Mouse (Mus musculus): ENCODE results near the gene Pak6. TPM values are rescaled to one million over a fixed set of nuclear protein-coding genes. Genes with fewer than 3 reads are reported as not detected.
"Not testable (repeated sequence)": the region's sequence is repeated elsewhere in the genome, so short reads cannot be mapped to it uniquely, and the experiment has no call there.

Pak6 gene
- total RNA-seq (2021) (10 to 100 TPM; 12.0 to 22.5 TPM), polyA plus RNA-seq (2012; rRNA removed) (35.3 and 38.7 TPM in 2 replicates)
- long read RNA-seq, partial matches to known transcripts: 15 of 26 reads
- long read RNA-seq, other reads (novel, unspliced or antisense): 8 of 26 reads

DNA sequence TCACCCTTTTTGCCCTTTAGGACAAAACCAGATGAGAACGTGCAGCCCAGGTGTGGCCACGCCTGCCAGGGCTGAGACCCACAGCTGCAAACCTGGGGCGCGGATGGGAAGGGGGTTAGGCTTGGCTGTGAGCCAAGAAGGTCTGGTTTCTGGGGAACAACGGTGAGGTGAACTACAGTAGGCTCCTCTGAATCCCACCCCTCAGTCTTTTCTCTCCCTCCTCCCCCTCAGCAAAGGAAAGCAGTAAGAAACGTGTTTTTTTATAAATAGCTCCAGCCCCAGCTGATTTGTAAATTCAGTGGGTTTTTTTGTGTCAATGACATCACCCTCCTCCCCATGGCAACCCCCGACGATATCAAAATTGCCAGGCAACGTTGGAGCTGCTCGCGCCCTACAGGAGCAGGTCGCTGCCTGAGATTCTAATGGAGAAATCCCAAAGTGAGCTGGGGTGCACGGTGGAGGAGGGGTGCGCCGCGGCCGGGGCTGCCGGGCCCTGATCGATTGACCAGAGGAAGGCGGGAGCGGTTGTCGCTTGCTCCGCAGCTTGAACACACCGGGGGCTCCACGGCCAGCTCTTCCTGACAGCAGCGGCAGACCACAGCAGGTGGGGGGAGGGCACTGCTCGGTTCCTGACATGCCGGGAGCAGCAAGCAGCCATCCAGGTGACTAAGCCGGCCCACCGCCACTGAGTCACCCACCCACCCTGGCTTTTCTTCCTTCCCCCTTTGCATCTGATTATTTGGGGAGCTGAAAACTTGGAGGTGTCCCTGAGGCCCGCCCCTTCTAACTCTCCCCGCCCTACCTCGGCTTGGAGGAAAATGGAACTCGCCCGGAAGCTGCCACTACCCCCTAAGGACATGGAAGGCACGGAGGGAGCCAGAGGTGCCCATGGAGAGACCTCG lies at the start of gene Pak6:
Gene Pak6, plus strand, starts transcription at position 402 of the 902 bp plus-strand sequence.
- DNase-seq: peak; percentile 78

DNA sequence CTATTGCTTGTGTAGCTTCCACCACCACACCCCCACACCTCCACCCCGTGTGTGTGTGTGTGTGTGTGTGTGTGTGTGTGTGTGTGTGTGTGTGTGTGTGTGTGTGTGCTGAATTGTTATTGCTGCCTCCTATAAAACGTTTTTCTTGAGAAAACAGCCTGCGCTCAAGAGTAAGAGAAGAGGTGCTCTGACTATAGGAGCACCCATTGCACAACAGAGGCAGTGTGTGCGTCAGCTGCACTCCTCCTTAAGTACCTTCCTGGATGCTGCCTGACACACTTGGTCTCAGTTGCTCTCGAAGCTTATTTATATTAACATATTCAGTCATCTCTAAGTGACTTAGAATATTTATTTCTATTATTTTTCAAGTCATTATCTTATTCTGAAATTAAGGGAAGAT lies 45.1 kb upstream of the Pak6 start:
- DNase-seq: no peak

DNA sequence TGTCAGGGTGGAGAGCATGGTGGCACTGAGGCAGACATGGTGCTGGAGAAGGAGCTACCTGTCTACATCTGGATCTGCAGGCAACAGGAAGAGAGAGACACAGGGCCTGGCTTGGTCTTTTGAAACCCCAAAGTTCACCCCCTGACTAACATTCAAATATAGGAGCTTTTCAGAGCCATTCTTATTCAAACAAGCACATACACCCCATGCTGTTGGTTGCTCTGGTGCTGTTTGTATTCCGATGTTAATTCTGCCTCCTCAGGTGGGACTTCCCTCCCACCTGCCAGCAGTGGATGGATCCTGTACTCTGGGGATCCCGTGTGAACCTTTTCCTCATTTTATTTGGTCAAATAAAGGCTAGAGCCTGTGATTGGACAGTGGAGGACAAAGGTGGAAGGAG lies 43.0 kb upstream of the Pak6 start:
- no peak for DNase-seq

DNA sequence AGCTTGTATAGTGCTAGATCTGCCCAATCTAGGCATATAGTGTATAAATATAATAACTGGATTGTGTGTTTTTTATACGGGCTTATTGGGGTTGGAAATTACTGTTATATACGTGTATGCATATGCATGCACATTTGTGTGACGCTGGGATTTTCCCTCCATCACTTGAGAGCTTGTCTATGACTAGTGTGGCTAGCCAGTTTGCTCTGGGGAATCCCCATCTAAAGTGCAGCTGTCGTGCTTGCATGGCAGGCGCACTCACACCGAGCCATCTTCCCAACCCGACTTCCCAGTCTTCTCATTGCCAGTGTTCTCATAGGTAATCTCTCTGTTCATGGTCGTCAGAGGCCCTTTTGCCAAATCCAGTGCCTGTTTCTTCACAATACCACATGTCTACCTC lies 42.5 kb upstream of the Pak6 start:
- no peak for DNase-seq

DNA sequence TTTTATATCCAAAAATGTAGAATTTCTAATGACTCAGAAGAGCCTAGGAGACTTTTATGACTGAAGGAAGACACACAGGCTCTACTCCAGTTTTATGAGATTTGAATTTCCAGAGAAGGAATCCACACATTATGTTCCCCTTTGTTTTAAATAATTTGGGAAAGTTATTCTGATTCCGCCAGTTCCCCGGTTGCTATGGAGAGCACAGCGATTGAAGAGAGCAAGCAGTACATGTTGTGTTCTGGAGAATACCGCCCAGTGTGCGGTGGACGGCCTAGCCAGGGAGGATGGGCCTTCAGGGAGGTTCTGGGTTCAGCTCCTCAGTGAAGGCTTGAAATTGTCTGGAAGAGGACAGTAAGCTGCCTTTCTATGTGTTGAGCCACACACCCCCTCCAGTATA lies 33.8 kb upstream of the Pak6 start:
- no peak for DNase-seq

DNA sequence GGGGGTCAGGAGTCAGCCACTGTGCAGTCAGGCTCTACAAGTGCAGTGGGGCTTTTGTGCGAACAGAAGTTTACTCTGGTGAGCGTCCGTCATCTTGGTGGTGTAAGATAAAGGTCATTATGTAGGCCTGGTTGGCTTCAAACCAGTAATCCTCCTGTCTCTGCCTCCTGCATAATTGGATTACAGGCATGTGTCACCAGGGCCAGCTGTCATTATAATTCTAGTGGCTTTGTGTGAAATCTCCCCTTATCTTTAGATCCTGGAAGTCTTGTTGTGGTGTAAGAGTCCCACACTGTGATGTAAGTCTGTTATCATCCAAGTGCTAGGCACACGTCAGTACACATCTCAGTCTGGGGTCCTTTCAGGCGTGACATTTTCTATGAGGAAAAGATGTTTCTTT lies 29.7 kb upstream of the Pak6 start:
- no peak for DNase-seq

DNA sequence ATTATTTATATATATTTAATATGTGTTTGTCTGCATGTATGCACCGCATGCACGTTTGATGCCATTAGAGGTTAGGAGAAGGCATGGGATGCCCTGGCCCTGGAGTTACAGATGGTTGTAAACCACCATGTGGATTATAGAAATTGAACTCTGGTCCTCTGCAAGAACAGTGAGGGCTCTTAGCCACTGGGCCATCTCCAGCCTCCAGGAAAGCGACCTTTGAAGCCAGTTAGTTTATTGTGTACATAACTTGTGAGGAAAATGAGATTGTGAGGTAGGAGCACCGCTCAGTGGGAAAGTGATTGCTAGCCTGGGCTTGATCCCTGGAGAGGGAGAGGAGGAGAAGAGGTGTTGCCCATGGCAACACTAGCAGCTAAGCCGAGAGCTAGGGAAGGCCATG lies 25.8 kb upstream of the Pak6 start:
- DNase-seq: no peak

DNA sequence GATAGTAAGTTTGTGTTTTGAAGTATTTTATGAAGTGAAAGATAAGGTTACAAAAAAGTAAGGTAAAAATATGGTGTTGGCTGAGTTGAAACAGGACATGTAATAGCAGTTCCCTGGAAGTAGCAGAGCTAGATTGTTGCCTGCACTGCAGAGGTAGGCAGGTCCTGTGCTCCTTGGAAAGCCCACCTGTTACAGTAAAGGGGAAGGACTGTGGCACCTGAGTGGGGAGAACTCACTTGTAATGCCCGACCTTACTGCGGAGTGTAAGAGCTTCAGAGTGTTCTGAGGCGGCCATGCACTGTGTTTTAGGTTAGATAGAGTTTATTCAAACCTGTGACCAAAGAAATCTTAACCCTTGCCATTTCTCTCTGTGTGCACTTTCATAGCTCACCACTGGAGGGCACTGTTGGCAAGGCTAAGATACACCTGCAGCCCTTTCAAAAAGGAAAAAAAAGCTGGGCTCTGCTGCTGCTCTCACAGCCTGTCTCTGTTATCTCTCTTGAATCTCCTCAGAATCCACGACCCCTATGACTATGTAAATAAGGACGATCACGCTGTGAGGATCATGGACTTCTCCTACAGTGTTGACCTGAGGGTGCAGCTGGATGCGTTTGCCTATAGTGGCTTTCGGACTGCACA lies 25.1 kb upstream of the Pak6 start:
- DNase-seq: peak; percentile 68

DNA sequence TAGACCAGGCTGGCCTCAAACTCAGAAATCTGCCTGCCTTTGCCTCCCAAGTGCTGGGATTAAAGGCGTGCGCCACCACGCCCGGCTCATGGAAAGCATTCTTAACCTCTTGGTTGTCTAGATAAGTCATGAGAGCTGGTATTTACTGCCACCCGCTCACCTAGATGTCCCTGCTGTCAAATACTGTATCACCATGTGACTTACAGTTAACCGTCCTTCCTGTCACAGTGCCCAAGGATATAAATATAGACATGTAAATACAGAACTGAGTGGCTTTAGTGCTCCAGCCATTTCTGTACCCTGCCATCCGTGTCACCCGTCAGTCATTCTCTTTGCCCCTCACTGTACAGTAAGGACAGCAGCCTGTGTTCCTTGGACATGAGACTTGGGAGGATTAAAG lies 24.4 kb upstream of the Pak6 start:
- no peak for DNase-seq

DNA sequence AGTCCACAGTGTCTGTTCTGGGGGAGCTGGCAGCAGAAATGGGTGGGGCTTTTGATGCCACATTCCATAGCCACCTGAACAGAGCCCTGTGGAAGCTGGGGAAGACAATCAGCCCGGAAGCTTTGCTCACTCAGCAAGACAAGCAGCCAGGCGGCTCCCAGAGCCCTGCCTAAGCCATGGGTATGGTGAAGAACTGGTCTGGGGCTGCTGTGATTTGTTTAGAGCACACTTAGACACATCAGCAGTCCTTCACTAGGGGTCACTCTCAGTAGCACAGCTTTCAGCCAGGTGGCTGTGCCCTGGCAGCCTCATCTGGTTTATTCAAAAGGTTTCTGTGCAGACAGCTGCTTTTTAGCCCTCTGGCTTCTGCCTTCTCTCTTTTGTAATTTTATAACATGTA lies 22.0 kb upstream of the Pak6 start:
- no peak for DNase-seq

DNA sequence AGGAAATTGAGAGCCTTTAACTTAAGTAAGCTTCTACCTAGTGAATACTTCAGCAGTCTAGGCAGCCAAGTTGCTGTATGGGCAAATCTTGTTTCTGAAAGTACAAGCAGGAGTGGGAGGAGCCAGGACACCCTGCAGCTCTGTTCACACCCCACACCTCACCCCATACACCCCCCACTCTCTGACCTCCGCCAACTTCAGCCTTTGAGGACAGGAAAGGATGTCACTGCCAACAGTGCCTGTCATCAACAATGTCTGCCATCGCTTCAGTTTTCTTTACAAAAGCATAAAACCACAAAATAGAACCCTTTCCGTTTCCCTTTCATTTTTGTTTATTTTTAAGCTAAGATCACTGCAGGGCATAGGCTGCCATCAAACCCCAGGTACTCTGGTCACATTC lies 20.7 kb upstream of the Pak6 start:
- no peak for DNase-seq

DNA sequence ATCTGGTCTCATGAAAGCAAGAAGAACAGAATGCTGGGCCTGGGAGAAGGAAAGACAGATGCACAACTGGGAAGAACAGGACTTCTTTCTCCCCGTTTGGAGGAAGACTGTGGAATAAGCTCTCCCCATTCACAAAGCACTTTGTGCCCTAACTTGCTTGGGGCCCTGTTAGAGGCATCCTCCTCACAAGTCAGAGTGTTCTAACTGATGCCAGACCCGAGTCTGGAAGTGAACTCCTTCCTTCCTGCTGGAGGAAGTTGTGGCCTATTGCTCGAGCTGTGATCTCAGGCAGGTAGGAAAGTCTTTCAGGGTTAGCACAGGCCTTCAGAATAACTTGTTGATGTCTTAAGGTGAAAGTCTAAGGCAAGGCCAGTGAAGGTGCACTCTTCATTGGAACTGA lies 20.2 kb upstream of the Pak6 start:
- no peak for DNase-seq

DNA sequence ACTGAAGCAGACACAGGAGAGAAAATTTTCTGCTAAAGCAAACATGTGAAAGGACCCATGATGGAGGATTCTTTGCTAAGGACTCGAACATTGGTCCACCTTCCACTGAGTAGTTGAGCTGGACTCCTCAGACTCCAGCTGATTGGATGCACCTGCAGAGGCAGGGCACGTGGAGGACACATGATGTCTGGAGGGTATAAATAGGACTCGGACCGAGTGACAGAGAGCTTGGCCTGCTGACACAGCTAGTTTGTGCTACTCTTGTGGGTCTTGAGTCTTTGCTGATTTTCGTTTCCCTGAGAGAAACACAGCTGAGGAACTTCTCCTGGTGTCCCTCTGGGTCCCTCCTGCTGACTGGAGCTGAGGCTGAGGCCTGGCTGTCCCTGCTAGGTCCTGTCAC lies 16.4 kb upstream of the Pak6 start:
- no peak for DNase-seq

DNA sequence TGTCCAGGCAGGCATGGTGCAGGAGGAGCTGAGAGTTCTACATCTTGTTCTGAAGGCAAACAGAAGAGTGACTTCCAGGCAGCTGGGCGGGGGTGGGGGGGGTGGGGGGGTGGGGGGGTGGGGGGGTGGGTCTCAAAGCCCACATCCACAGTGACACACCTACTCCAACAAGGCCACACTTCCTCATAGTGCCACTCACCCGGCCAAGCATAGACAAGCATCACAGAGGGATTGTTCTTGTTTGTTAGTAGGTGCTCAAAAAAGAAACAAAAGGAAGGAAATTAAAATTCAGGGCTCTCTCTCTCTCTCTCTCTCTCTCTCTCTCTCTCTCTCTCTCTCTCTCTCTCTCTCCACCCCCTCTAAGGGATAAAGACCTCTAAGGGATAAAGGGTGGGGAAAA lies 12.4 kb upstream of the Pak6 start:
- DNase-seq: not testable (repeated sequence)

DNA sequence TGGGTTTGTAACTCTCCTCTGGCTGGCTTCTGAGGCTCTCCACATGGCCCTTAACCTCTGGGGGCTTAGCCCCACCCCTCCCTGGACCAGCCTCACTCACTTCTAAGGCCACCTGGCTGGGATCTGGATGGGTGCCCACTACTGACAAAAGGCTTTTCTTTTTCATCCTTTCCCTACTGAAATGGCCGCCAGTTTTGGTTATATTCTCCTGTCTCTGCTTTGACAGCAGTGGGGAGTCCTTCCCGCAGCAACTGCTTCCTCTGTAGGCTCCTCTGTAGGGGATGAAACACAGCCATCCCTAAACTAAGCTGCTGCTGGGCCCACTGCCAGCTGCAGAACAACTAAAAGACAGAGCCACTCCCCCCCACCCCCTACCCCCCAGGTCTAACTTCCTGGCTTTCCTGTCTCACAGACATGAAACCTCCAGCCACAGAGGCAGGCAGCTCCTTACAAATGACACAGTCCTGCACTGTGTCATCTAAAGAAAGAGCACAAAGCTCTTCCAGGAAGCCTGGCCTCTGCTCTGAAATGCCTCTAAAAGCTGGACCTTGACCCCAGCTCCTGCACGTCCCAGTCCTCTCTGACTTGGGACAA lies 6.3 kb upstream of the Pak6 start:
- no peak for DNase-seq

DNA sequence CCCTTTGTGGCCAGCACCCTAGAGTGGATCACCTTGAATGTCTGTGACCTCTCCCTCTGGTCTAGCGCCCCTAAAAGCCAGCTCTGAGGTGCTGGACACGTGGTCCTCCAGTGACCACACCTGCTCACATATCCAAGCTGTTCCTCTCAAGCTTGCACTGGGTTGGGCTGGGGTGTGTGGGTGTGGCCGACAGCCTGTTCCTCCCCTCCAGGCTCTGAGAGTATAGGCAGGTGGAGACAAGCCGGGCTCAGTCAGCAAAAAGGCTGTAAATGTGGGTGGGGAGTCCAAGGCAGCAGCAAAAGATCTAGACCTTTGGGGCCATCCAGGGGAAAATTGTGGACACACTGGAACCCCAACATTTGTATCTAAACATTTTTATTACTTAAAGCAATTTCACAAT lies 4.6 kb upstream of the Pak6 start:
- DNase-seq: no peak

DNA sequence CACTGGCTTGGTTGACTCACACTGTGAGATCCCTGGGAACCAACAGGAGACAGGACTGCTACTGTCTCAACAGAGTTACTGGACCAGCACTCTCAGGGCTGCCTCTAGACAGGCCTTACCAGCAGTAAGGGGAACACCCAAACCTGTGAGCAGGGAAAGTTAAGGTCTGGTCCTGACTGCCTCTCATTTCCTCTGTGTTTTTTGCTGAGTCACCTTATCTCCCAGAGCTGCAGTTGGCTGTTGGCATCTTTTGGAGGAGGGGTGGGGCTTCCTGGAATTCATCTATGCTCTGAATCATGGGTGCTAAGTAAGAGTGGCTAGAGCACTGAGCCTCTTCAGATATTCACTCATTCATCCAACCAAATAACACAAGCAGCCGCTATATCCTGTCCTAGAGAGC lies 4.0 kb upstream of the Pak6 start:
- peak; percentile 85 for DNase-seq

DNA sequence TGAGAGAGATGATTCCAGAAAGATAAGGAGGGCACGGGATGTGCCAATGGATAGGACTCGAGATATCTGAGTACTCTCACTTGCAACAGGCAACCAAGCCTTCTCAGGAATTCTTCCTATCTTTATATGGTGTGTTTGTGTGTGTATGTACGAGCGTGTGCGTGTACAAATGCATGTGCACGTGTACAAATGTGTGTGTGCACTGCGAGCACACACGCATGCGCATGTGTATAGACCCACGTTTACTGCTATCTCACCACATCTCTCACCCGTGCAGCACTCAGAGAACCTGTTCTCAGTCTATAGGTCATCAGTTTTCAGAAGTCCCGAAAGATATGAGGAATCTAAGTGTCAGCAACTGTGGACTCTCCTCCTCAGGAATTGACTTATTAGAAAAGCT lies 3.6 kb upstream of the Pak6 start:
- no peak for DNase-seq

DNA sequence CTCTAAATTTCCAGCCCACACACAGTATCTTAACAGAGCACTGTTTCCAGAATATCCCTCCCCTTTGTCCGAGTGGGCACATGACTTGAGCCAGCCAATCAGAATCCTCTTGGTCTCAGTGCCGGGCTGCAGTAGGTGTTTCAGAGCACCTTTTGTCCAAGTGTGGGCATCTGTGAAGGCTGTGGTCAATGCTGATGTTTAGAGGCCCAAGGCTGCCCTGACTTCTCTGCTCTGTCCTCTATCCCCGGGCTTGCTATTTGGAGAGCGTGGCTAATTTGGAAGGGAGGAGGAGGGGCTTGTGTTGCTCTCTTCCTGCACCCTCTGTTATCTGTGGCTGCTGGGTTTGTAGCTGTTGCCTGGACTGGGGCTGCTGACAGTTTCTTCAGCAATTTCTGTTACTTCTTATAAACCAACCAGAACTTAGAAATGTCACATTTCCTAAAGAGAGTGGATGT lies 3.1 kb upstream of the Pak6 start:
- DNase-seq: peak; percentile 71

DNA sequence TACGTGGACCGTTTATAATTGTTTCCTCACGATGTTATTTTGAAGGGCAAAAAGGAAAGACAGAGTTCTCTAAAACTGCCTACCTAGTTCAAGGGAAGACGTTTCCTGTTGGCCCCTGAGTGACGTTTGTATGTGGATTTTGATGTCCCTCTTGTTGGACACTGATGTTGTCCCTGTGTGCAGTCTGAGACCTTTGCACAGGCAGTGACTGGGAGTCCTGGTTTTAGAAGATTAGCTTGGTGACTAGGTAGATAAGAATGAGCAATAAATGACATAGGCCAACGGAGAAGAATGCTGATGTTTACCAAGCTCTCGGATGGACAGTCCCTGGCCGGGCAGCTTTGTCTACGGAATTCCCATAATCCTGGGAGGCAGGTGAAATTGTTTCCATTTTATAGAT lies 1.2 kb upstream of the Pak6 start:
- DNase-seq: no peak

DNA sequence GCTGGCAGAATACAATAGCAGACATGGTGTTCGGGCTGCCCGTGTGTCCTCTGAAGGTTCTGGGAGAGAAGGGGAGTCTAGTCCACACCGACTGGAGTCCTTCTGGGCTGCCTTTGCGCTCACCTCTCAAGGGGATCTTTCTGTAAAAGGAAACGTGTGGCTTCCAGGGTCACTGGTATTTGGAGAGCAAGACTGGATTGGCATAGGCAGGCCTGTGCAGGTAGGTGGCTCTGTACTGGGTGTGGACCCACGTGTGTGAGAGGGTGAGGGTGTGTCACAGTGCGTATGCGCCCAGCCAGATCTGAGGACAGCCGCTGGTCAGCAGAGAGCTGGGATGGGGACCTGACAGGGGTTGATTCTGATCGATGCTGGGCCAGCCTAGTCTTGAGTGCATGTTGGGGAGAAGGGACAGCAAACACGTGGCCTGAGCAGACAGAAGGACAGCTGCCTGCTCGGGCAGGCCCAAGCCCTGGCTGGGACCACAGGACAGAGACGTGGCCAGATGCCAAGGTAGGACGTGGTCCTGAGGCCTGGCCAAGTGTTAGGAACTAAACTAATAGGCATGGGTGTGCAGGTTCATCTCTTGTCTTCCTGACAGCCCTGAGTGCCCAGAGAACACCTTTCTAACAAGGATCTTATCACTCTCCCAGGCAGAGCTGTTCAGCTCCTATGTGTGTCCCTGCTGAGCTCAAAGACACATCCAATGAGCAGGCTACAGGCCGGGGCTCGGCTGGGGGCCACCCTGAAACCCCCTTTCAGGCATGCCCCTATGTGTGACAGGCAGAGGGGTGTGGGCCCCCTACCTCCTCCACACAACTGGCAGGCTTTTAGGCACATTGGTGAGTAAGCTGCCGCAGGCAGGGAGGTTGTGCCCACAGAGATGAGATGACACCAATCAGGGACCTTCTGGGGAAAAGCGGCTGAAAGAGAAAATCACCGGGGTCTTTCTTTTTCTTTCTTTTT lies 982 bp downstream of the Pak6 start:
- DNase-seq: peak; percentile 77

DNA sequence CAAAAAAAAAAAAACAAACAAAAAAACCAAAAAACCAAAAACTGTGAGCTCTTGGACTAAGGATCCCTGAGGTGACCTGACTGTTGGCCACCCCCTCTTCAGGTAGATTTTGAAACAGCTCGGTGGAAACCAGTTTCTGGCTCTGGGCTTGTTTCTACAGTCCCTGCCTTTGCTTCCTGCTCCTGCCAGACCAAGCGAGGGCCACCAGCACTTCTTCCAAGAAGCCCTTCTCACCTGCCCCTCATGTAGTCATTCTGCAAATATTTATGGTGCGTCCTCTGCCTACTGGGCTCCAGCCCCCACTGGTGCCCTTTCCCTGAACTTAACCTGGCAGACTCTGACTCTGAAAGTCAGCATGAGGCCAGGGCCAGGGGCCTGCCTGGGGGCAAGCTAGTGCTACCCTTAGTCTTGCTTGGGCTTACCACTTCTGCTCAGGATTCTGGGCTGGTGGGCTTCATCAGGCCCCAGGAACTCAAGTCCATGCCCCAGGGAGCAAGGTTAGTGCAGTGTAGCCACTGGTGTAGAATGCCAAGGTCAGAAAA lies 1.9 kb downstream of the Pak6 start:
- peak; percentile 53 for DNase-seq
